Mouse (Mus musculus): Measurements from ENCODE around the gene Kif13a. TPM values are rescaled to one million over a fixed set of nuclear protein-coding genes. Genes with fewer than 3 reads are reported as not detected.

The Kif13a gene
- polyA plus RNA-seq, 1 experiment: 17.4 TPM

DNA sequence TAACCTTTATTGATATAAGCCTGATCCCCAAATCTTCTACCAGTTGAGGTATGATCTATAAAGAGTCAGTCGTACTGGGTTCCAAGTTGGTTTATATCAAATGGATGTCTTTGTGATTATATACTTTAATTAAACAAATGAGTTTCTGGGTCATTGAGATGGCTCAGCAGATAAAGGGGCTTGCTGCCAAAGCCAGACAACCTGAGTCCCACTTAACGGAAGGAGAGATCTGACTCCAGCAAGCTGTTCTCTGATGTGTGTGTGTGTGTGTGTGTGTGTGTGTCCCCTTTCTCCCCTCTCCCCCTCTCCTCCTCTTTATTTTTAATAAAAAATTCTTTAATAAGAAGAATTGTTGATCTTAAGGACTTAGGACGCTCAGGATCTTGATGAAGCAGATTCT lies 86.0 kb downstream of the Kif13a start:
- no peak for DNase-seq
- WGBS: 79% methylated on average over 3 of the region's 3 CpGs
- no peaks in the 10 kb centered on the region for H3K27me3 ChIP-seq (replicated peaks; ENCODE audit: control insufficient read depth, insufficient read depth, low read length)
- no peak overlapping the region for H3K27ac ChIP-seq (ENCODE audit: insufficient read depth, low read depth, low read length)
- no peaks in the 10 kb centered on the region for H3K36me3 ChIP-seq (ENCODE audit: control insufficient read depth, insufficient read depth, low read length)
- H3K4me1 ChIP-seq (ENCODE audit: control insufficient read depth, insufficient read depth, low read length): no peaks in the 10 kb centered on the region
- no peak for TF ChIP-seq POLR2A (IDR thresholded peaks at IDR 0.05; ENCODE audit: low read depth, low read length)
- no peak for TF ChIP-seq CTCF (conservative IDR thresholded peaks at IDR 0.05; ENCODE audit: insufficient read depth, insufficient read length, low read depth, low read length)
- H3K4me3 ChIP-seq (ENCODE audit: insufficient read depth, low read depth, low read length): no peak overlapping the region

DNA sequence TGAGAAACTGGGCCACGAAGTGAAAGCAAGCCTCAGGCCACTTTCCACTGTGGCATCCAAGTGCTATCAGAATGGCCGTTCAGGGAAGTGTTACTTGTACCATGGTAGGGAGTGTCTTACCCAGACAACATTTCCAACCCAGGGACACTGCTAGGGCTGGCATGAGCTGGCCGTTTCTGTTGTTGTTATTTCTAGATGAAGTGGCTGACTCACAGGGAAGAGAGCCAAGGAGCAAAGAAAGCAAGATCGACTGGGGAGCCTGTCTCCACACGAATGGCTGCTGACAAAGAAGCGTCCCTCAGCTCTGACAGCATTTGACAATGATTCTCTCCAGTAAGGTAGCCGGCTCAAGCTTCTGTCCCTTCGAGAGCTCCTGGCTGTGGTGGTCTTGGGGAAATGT lies 87.5 kb downstream of the Kif13a start:
- TF ChIP-seq POLR2A (IDR thresholded peaks at IDR 0.05; ENCODE audit: low read depth, low read length) (no peak), CTCF (conservative IDR thresholded peaks at IDR 0.05; ENCODE audit: insufficient read depth, insufficient read length, low read depth, low read length) (no peak)
- no peak for DNase-seq

GRCm38 (mm10) chr13:46841668-46842067 lies 88.0 kb downstream of the Kif13a start:
- H3K36me3 ChIP-seq (ENCODE audit: control insufficient read depth, insufficient read depth, low read length): no peaks in the 10 kb centered on the region
- TF ChIP-seq POLR2A (IDR thresholded peaks at IDR 0.05; ENCODE audit: low read depth, low read length) (no peak), CTCF (conservative IDR thresholded peaks at IDR 0.05; ENCODE audit: insufficient read depth, insufficient read length, low read depth, low read length) (no peak)
- H3K27me3 ChIP-seq (replicated peaks; ENCODE audit: control insufficient read depth, insufficient read depth, low read length): no peaks in the 10 kb centered on the region
- H3K4me3 ChIP-seq (ENCODE audit: insufficient read depth, low read depth, low read length): no peak overlapping the region
- WGBS: 91% methylated on average over 3 of the region's 3 CpGs
- no peaks in the 10 kb centered on the region for H3K4me1 ChIP-seq (ENCODE audit: control insufficient read depth, insufficient read depth, low read length)
- no peak overlapping the region for H3K27ac ChIP-seq (ENCODE audit: insufficient read depth, low read depth, low read length)
- DNase-seq: no peak

More for the DNA sequence above, 87.5 kb downstream of the Kif13a start:
- H3K4me3 ChIP-seq (ENCODE audit: insufficient read depth, low read depth, low read length): no peak overlapping the region
- H3K4me1 ChIP-seq (ENCODE audit: control insufficient read depth, insufficient read depth, low read length): no peaks in the 10 kb centered on the region
- WGBS: 73% methylated on average over 8 of the region's 8 CpGs
- no peak overlapping the region for H3K27ac ChIP-seq (ENCODE audit: insufficient read depth, low read depth, low read length)
- H3K36me3 ChIP-seq (ENCODE audit: control insufficient read depth, insufficient read depth, low read length): no peaks in the 10 kb centered on the region
- H3K27me3 ChIP-seq (replicated peaks; ENCODE audit: control insufficient read depth, insufficient read depth, low read length): no peaks in the 10 kb centered on the region

- H3K27me3 ChIP-seq (replicated peaks; ENCODE audit: control insufficient read depth, insufficient read depth, low read length): no peaks in the 10 kb centered on the region
- no peak for DNase-seq
- H3K36me3 ChIP-seq (ENCODE audit: control insufficient read depth, insufficient read depth, low read length): no peaks in the 10 kb centered on the region
- no peak overlapping the region for H3K4me3 ChIP-seq (ENCODE audit: insufficient read depth, low read depth, low read length)
- no peak overlapping the region for H3K27ac ChIP-seq (ENCODE audit: insufficient read depth, low read depth, low read length)
- H3K4me1 ChIP-seq (ENCODE audit: control insufficient read depth, insufficient read depth, low read length): no peaks in the 10 kb centered on the region
- WGBS: 78% methylated on average over 13 of the region's 13 CpGs
- TF ChIP-seq CTCF (conservative IDR thresholded peaks at IDR 0.05; ENCODE audit: insufficient read depth, insufficient read length, low read depth, low read length): no peak
- TF ChIP-seq POLR2A (IDR thresholded peaks at IDR 0.05; ENCODE audit: low read depth, low read length): no peak
Observed at GRCm38 (mm10) chr13:46840676-46841075, 89.0 kb downstream of the Kif13a start.

GRCm38 (mm10) chr13:46839236-46839635 lies 90.4 kb downstream of the Kif13a start:
- Histone ChIP-seq H3K27ac (ENCODE audit: insufficient read depth, low read depth, low read length) (no peak overlapping the region), H3K27me3 (replicated peaks; ENCODE audit: control insufficient read depth, insufficient read depth, low read length) (no peaks in the 10 kb centered on the region), H3K36me3 (ENCODE audit: control insufficient read depth, insufficient read depth, low read length) (no peaks in the 10 kb centered on the region), H3K4me3 (ENCODE audit: insufficient read depth, low read depth, low read length) (no peak overlapping the region), H3K4me1 (ENCODE audit: control insufficient read depth, insufficient read depth, low read length) (no peaks in the 10 kb centered on the region)
- no peak for DNase-seq
- whole genome bisulfite sequencing: 93% methylated on average over 3 of the region's 3 CpGs
- TF ChIP-seq POLR2A (IDR thresholded peaks at IDR 0.05; ENCODE audit: low read depth, low read length) (no peak), CTCF (conservative IDR thresholded peaks at IDR 0.05; ENCODE audit: insufficient read depth, insufficient read length, low read depth, low read length) (no peak)

DNA sequence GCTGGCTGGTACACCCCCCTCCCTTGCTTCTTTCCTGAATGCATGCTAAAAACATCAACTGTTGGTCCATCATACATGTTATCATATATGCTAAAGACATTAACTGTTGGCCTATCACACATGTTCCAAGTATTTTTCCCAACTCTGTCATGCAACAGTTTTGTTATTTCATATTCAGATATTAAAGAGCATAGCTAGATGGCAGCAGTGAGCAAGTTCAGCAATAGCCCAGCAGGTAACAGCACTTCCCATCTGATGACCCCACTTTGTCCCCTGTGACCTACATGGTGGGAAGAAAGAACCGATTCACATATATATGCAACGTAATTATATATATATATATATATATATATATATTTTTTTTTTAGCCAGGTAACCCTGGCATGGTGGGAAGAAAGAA lies 91.1 kb downstream of the Kif13a start:
- TF ChIP-seq POLR2A (IDR thresholded peaks at IDR 0.05; ENCODE audit: low read depth, low read length): no peak
- TF ChIP-seq CTCF (conservative IDR thresholded peaks at IDR 0.05; ENCODE audit: insufficient read depth, insufficient read length, low read depth, low read length): peak; percentile 72
- DNase-seq: peak; percentile 54

DNA sequence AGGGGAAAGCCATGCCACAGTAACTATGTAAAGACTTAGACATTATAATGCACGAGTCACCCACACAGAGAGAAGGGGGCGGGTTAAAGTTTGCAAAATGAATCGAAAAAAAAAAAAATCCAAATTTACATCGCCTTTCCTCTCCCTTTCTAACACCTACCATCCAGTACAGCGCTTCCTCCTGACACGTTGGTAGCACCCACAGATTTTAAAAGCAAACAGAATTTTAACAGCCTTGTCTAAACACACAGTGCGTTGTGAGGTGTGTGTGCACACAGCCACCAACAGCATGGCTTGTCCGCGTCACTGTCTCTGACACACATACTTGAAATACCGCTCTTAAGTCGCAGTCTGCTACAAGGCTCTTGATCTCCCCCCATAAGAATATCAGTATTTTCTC lies 94.3 kb downstream of the Kif13a start:
- Histone ChIP-seq H3K36me3 (ENCODE audit: control insufficient read depth, insufficient read depth, low read length) (peaks cover 3% of the 10 kb centered on the region), H3K27me3 (replicated peaks; ENCODE audit: control insufficient read depth, insufficient read depth, low read length) (no peaks in the 10 kb centered on the region), H3K4me1 (ENCODE audit: control insufficient read depth, insufficient read depth, low read length) (no peaks in the 10 kb centered on the region), H3K4me3 (ENCODE audit: insufficient read depth, low read depth, low read length) (no peak overlapping the region), H3K27ac (ENCODE audit: insufficient read depth, low read depth, low read length) (no peak overlapping the region)
- no peak for TF ChIP-seq POLR2A (IDR thresholded peaks at IDR 0.05; ENCODE audit: low read depth, low read length)
- TF ChIP-seq CTCF (conservative IDR thresholded peaks at IDR 0.05; ENCODE audit: insufficient read depth, insufficient read length, low read depth, low read length): no peak
- WGBS: 95% methylated on average over 11 of the region's 11 CpGs
- no peak for DNase-seq

More for the DNA sequence above, 91.1 kb downstream of the Kif13a start:
- Histone ChIP-seq H3K4me1 (ENCODE audit: control insufficient read depth, insufficient read depth, low read length) (no peaks in the 10 kb centered on the region), H3K36me3 (ENCODE audit: control insufficient read depth, insufficient read depth, low read length) (no peaks in the 10 kb centered on the region), H3K4me3 (ENCODE audit: insufficient read depth, low read depth, low read length) (no peak overlapping the region), H3K27ac (ENCODE audit: insufficient read depth, low read depth, low read length) (no peak overlapping the region), H3K27me3 (replicated peaks; ENCODE audit: control insufficient read depth, insufficient read depth, low read length) (no peaks in the 10 kb centered on the region)
- WGBS: 33% methylated on average over 2 of the region's 2 CpGs
